Mouse (Mus musculus): ENCODE data around the gene Mill1. TPM values are rescaled to one million over a fixed set of nuclear protein-coding genes. Genes with fewer than 3 reads are reported as not detected.
"Not testable (repeated sequence)": the region's sequence is repeated elsewhere in the genome, so short reads cannot be mapped to it uniquely, and the experiment has no call there.

Mill1 gene
- total RNA-seq (2021), result not detected in 2 replicates
- long read RNA-seq, experiment 1, result 0 reads
- long read RNA-seq, experiment 2, result 0 reads

DNA sequence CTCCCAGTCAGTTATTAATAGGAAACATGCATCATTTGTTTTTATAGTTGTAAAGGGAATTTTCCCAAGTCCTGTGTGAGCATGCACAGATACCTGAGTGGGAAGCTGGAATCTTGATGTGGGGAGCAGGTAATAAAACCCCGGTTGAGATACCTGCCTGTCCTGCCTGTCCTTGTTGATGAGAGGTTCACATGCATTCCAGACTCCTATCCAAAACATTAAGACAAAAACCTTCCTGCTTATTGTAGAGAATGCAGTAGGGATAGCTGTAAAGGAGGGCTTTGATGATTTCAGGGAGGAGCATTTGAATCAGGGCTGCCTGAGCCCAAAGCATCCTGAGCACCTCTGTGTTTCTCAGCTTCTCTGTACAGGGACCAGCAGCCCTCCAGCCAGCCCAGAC is at the start of gene Mill1:
TSS of gene Mill1 (plus strand) at position 301 of the 400 bp plus-strand sequence.
- DNase-seq, result no peak

DNA sequence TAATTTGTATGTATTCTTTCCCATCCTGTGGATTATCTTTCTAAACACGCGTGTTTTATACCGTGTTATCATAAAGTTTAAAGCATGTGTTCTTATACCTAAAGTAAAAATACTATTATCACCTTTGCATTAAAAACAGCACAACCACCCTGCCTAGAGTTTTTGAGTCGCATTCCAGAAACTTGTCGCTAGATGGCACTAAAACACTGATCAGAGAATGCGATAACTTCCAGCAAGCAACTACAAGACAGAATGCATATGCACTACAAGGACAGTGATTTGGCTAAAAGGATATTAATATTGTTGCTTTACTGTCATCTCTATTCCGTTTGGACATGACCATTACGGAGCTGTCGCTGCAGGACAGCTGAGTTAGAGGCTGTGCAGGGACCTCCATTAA is 34.2 kb upstream of the Mill1 start:
- DNase-seq, result no peak

GRCm38 (mm10) chr7:18214699-18215098 is 30.4 kb upstream of the Mill1 start:
- no peak for DNase-seq

GRCm38 (mm10) chr7:18238561-18238960 is 6.6 kb upstream of the Mill1 start:
- DNase-seq, result no peak

DNA sequence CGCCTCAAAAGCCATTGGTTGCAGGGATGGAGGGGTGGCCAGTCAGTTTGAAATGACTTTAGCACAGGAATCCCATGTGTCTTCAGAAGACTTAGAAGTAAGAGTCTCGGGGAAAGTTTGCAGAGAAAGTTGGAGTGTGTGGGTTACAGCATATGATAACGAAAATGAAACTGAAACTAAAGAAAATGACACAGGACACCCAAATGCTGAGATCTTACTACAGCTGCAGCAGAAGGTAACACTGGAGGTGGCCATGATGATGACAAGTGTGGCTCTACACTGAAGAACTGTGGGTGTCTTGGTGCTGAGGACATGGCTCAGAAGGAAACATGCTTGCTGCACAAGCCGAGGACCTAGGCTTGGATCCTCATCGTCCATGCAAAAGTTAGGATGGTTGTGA is 3.9 kb upstream of the Mill1 start:
- DNase-seq, result no peak

DNA sequence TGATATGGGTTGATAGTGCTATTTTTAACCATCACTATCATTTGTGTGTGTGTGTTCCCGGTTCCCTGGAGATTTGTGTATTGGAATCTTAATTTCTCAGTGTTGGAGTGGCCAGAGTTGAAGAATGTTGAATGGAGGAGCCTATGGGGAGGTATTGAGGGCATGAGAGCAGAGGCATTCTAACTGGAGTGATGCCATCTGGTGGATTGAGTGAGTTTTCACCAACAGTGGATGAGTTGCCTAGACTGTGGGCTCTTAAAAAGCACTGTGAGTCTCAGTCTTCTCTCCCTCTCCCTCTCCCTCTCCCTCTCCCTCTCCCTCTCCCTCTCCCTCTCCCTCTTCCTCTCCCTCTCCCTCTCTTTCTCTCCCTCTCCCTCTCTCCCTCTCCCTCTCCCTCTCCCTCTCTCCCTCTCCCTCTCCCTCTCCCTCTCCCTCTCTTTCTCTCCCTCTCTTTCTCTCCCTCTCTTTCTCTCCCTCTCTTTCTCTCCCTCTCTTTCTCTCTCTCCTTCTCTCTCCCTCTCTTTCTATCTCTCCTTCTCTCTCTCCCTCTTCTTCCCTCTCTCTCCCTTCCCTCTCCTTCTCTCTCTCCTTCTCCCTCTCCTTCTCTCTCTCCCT is 1.1 kb upstream of the Mill1 start:
- not testable (repeated sequence) for DNase-seq

DNA sequence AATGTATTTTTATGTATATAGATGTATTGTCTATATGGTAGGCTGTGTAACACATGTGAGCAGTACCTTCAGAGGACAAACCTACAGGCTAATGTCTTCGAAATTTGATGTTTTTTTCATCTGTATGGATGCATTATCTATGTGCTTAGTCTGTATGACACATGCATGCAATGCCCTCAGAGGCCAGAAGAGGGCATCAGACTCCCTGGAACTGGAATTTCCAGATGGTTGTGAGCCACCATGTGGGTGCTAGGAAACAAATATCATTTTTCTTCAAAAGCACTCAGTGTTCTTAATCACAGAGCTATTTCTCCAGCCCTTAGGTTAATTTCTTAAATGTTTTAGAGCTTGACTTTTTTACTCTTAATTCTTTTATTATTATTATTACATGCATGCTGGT is 15.1 kb downstream of the Mill1 start:
- no peak for DNase-seq

DNA sequence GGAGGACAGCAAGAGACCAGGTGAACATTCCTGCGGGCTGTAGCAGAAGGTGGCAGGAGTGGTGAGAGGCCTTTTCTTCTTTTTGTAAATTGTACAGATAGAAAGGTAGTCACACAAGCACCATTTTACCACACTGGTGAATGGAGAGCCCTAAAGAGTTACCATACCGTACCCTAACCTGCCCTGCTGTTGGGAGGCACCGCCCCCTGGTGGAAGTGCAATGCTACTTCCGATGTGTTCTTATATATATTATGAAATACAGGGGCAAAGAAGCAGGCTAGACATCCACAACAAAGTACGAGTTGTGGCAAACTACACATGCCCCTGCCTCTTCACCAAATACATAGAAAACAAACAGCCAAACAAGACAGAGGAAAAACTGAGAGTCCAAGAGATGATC is 19.9 kb downstream of the Mill1 start:
- DNase-seq, result peak; percentile 7

Other genes starting within 250 kb of the Mill1 start
- gene Ceacam13, start 235.5 kb upstream of the Mill1 start, total RNA-seq (2021), result not detected in 2 replicates
- not detected in 2 replicates for gene Ceacam12, start 179.4 kb upstream of the Mill1 start, total RNA-seq (2021)
- gene Igfl3, start 68.9 kb upstream of the Mill1 start, total RNA-seq (2021), result not detected in 2 replicates
- not detected in 2 replicates for gene Psg18, start 109.7 kb downstream of the Mill1 start, total RNA-seq (2021)
- gene Psg28, start 186.7 kb downstream of the Mill1 start, total RNA-seq (2021), result not detected in 2 replicates
- gene Psg26, start 238.8 kb downstream of the Mill1 start, total RNA-seq (2021), result not detected in 2 replicates